Mouse (Mus musculus): ENCODE measurements around the gene 1700025G04Rik.

The 1700025G04Rik gene

GRCm38 (mm10) chr1:151900706-151901360, 189.1 kb downstream of the 1700025G04Rik start:
- peak; percentile 48 for DNase-seq (ENCODE audit: low spot score)

DNA sequence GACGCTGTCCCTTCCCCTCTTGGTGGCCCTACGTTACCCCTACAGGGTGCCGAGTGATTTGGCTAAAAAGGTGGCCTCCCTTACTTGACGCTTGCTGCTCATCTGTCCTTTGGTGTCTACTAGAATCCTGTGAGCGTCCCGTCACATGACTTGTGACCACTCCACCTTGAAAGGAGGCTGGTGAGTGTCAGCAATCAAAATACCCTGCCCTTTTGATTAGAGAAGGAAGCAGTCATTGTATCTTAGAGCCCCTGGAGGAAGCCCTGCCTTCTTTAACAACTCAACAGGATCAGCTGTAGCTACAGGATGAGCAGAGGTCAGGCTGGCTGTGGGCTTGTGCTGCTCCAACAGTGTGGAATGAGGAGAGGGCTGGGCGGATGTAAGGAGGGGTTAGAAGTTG, 190.0 kb downstream of the 1700025G04Rik start:
- DNase-seq (ENCODE audit: low spot score) = no peak

DNA sequence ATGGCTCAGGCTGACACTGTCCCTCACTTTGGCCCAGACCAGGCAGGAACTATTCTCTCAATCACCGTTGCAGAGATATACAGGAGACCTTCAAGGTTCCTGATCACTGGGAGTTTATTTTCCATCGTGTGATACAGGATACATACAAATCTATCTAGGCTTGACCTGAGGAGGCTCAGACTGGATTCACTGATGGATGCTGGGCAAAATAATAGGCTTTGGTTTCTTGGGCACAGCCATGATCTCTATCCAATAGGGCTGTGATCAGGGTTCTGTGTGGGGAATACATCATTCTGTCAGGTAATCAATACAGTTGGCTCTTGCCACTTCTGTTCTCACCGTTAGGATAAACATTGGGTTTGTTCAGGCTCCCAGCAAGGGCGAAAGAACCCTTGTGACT, 194.5 kb downstream of the 1700025G04Rik start:
- no peak for DNase-seq (ENCODE audit: low spot score)

DNA sequence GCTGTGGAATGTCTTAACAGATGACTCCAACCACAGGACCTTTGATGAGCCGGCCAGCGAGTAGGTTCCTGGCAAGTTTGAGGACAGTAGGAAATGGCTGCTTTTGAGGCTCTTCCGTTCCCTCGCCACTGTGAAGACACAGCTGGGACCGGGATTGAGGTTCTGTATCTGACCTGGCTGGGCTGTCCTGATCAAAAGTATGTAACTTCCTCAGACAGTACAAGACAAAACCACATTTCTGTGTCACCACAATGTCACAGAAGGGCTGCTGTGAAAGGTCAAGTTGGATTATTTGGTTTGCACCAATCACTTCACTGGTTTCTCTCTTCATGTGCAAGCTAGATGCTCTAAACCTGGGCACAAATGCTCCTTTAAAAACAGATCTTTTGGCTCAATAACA, 195.9 kb downstream of the 1700025G04Rik start:
- DNase-seq (ENCODE audit: low spot score) = no peak

DNA sequence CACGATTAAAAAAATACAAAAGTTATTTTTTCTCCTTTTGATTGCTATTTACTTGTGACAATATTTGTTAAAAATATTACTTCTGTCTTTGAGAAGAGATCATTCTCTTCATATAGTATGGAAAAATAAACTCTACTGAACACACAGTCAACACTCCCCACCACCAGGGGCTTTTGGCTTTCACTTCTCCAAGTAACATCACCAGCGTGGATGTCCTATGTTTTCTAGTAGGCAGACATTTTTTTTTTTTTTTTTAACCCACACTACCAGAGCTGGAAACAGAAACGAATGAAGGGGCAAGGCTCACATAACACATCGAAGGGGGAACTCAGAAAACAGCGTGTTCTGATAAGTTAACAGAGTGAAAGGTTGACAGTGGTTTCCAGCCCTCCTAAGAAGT, 197.9 kb downstream of the 1700025G04Rik start:
- no peak for DNase-seq (ENCODE audit: low spot score)

DNA sequence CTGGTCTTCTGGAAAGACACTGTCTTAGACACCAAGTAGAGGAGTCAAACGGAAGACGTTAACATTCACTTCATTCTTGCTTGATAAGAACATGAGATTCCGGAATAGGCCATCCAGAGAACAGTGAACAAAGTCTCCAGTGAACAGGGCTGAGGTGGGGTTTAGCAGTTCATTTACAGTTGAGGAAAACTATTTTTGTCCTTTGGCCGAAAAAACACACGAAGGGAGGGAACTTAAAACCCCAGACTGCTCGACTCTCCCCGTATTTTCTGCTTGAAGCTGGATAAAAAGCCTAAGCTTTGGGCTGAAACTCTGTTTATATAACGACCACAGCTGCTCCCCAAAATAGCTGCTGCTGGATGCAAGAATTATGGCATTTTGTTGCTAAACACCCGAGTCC, 198.7 kb downstream of the 1700025G04Rik start:
- no peak for DNase-seq (ENCODE audit: low spot score)

- DNase-seq (ENCODE audit: low spot score) = peak; percentile 37
Measured at GRCm38 (mm10) chr1:151890041-151890621, 199.8 kb downstream of the 1700025G04Rik start.

- DNase-seq (ENCODE audit: low spot score) = no peak
Measured at GRCm38 (mm10) chr1:151887631-151888030, 202.3 kb downstream of the 1700025G04Rik start.

- no peak for DNase-seq (ENCODE audit: low spot score)
Measured at GRCm38 (mm10) chr1:151887126-151887525, 202.8 kb downstream of the 1700025G04Rik start.

DNA sequence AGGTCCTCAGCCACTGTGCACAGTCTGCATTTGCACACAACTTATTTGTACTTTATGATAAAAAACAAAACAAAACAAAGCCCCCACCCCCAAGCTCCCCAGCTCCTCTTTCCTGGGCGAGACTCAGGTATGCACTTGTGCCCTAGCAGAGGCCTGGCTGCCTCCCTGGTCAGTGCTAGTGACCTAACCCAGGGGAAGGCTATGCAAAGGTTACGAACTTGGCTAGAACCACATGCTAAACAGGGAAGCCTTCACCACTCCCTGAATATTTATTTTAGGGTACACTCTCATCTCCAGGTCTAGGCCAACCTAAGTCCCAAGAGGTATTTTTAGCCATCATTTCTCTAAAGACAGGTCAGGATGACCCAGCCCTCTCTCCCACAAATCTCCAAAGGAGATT, 203.8 kb downstream of the 1700025G04Rik start:
- DNase-seq (ENCODE audit: low spot score) = no peak

GRCm38 (mm10) chr1:151881253-151881652, 208.7 kb downstream of the 1700025G04Rik start:
- no peak for DNase-seq (ENCODE audit: low spot score)

- no peak for DNase-seq (ENCODE audit: low spot score)
Measured at GRCm38 (mm10) chr1:151880731-151881130, 209.2 kb downstream of the 1700025G04Rik start.

- DNase-seq (ENCODE audit: low spot score) = no peak
Measured at GRCm38 (mm10) chr1:151879966-151880365, 210.0 kb downstream of the 1700025G04Rik start.

DNA sequence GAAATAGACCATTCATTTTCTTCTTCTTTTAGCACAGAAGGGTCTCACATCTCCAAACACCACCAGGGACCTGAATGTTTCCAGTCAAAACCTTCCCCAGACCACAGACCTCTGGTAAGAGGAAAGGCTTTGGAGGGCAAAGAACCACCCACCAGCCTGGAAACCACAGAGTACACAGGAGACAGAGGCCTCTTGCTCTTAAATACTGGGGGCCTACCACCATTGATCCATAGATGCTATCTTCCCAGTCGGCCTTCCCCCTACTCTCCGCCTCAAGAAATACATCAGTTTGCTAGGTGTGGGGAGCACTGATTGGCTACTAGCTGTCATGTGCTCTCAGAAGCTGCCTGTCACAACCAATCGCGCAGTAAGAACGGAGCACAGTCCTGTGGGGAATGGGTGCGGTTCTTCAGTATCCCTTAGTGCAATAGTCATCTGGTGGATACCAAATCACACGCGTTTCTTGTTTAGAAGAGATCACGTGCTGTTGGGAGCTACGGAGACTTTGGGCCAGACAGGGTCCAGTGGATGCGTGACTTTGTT, 210.5 kb downstream of the 1700025G04Rik start:
- DNase-seq (ENCODE audit: low spot score) = no peak

DNA sequence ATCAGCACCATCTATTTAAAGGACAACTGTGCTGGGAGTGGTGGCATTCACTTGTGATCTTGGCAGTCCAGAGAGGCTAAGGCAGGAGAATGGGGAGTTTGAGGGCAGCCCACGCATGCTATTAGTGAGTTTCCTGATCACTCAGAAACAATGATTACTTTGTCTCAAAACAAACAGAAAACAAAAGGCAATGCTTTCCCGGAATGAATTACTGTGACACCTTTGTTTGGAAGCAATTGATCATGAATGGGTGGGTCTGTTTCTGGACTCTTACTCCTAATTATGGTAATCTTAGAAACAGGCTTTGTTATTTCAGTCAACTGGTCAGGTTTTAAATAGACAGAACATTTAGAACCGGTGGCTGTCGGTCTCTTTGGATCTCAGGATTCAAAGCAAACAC, 211.5 kb downstream of the 1700025G04Rik start:
- peak; percentile 53 for DNase-seq (ENCODE audit: low spot score)

- DNase-seq (ENCODE audit: low spot score) = no peak
Measured at GRCm38 (mm10) chr1:151872971-151873370, 217.0 kb downstream of the 1700025G04Rik start.

GRCm38 (mm10) chr1:151864326-151864725, 225.6 kb downstream of the 1700025G04Rik start:
- no peak for DNase-seq (ENCODE audit: low spot score)

DNA sequence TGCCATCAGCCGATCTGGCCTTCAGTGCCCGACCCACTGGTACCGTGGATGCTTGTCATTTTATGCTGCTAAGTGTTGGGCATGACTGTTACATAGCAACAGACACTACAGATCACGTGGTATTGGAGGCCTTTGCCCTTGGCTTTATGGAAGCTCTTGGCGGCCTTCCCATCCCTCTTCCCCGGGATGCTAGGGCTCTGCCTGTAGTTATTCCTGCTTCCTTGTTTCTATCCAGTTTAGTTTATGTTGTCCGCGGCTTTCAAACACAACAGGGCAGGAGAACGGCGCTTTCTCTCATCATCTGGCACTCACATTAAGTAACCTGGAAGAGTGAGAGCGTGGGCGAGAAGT, 226.2 kb downstream of the 1700025G04Rik start:
- no peak for DNase-seq (ENCODE audit: low spot score)

DNA sequence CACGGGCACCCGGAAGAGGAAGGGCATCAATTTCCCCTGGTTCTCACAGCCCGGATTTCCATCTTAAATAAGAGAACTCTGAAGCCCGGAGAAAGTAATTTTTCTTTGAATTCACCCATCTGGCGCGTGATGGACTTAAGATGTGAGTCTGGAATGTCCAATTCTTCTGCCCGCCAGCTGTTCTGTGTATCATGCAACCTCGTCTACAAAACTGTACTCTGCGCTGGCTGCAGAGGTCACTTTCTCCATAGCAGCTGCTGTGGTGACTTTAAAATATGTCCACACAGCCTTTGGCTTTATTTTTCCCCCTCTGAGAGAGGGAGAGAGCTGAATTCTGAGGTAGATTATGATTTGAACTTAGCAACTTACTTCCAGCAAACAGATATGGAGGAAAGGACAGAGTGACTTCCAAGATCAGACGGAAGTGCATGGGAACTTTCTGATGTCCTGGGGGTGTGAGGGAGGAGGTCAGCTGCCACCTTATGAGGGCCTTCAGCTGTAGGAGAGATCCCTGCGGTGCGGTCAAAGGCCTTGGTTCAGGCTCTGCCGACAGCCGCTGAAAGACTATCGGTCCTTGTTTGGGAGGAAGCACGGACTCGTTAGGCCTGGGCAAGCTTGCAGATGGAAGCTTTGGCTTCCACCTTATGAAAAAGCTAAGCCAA, 226.7 kb downstream of the 1700025G04Rik start:
- DNase-seq (ENCODE audit: low spot score) = no peak

- DNase-seq (ENCODE audit: low spot score) = no peak
Measured at GRCm38 (mm10) chr1:151862109-151862508, 227.8 kb downstream of the 1700025G04Rik start.

- DNase-seq (ENCODE audit: low spot score) = no peak
Measured at GRCm38 (mm10) chr1:151861334-151861995, 228.5 kb downstream of the 1700025G04Rik start.

- no peak for DNase-seq (ENCODE audit: low spot score)
Measured at GRCm38 (mm10) chr1:151858474-151858873, 231.5 kb downstream of the 1700025G04Rik start.

- no peak for DNase-seq (ENCODE audit: low spot score)
Measured at GRCm38 (mm10) chr1:151855561-151855960, 234.4 kb downstream of the 1700025G04Rik start.
